Mouse (Mus musculus) megakaryocyte, embryonic 14.5 days (primary cell): ENCODE measurements around the gene Ano3.

Experiments used
- FLI1 ChIP-seq: IDR thresholded peaks from 2 replicates; pipeline ENCODE4 v1.6.1; 2012; ENCODE audit warnings: low read length, inconsistent platforms, mixed read lengths
- GATA1 ChIP-seq: IDR thresholded peaks from 3 replicates; pipeline ENCODE4 v1.6.1; 2012; ENCODE audit warnings: mixed read lengths, low read length, inconsistent platforms, borderline replicate concordance

GRCm38 (mm10) chr2:110909506-110909905 is 41.2 kb downstream of the Ano3 start:
- no peak for TF ChIP-seq GATA1
- TF ChIP-seq FLI1 = no peak
